In genomic region chr9:6741478-6741877, GRCm38 (mm10) we compare ENCODE assay signal across 17 mouse cellular contexts.
"Had no signal": no experiment of that assay in that cellular context is flagged by ENCODE, and none has a peak within 500 bp of the region (broad histone marks: within the 10 kb centered on the region; RNA-seq: fewer than 3 reads in every experiment).

No protein-coding gene starts in this region.

- H3K27me3 ChIP-seq: neural tube, embryonic 12.5 days; neural tube, embryonic 13.5 days; neural tube, embryonic 15.5 days; stomach, embryonic 15.5 days had no signal

- H3K4me1 ChIP-seq: neural tube, embryonic 12.5 days; neural tube, embryonic 13.5 days; neural tube, embryonic 15.5 days; stomach, embryonic 15.5 days had no signal

- DNase-seq: retina, postnatal 1 day; right cerebral cortex, adult 18-20 months; right cerebral cortex, postnatal 14 days; right cerebral cortex, postnatal 25 days; right cerebral cortex, postnatal 4 days; spleen, adult 18-20 months; thymus, adult 18-20 months; thymus, adult 2 months; thymus, postnatal 14 days; thymus, postnatal 25 days; thymus, postnatal 36 days; thymus, postnatal 4 days had no signal

- H3K4me2 ChIP-seq: neural tube, embryonic 12.5 days; neural tube, embryonic 13.5 days; neural tube, embryonic 15.5 days; stomach, embryonic 15.5 days had no signal

- H3K9me3 ChIP-seq: neural tube, embryonic 12.5 days; neural tube, embryonic 13.5 days; neural tube, embryonic 15.5 days; stomach, embryonic 15.5 days had no signal

- H3K27ac ChIP-seq: neural tube, embryonic 12.5 days; neural tube, embryonic 13.5 days; neural tube, embryonic 15.5 days; stomach, embryonic 15.5 days; stomach, postnatal 0 days had no signal

- H3K36me3 ChIP-seq: neural tube, embryonic 12.5 days; neural tube, embryonic 13.5 days; neural tube, embryonic 15.5 days; stomach, embryonic 15.5 days had no signal

- H3K4me3 ChIP-seq: neural tube, embryonic 12.5 days; neural tube, embryonic 13.5 days; neural tube, embryonic 15.5 days; stomach, embryonic 15.5 days had no signal

- H3K9ac ChIP-seq: neural tube, embryonic 12.5 days; neural tube, embryonic 13.5 days; neural tube, embryonic 15.5 days; stomach, embryonic 15.5 days had no signal
